In the genomic region with DNA sequence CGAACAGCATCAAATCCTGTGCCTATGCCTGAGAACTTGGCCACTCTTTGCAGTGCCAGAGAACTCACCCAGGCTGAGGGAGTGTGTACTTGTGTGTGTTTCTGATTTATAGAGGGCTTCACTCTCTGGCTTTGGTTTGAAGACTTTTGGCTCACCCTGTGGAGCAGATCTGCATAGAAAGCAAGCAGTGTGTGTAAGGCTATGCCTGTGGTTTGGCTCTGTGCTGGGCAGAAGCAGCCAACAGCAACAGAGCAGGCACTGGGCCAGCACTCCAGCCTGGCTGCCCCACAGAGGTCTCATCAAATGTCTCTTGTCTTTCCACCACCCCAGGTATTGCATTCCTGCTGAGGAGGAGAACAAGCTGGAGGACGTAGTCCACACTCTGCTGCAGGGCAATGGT, we compare ENCODE assay signal across 8 mouse cellular contexts.
DNase-seq lines count a peak whose midpoint lies in the region; ATAC-seq and TF ChIP-seq lines count a peak whose summit lies in the region.

No protein-coding gene starts in this region.

- H3K4me2 ChIP-seq in forebrain, postnatal 0 days (ENCODE audit: low read depth): no peak overlapping the region
- H3K4me2 ChIP-seq in forebrain, embryonic 12.5 days: no peak overlapping the region
- H3K4me2 ChIP-seq in myocyte (ENCODE audit: low read depth): no peak overlapping the region

- no peak overlapping the region for H3K4me3 ChIP-seq in forebrain, postnatal 0 days (ENCODE audit: low read depth, low read length)
- H3K4me3 ChIP-seq in forebrain, embryonic 12.5 days (replicated peaks): no peak overlapping the region
- H3K4me3 ChIP-seq in myocyte: no peak overlapping the region

- no peaks in the 10 kb centered on the region for H3K27me3 ChIP-seq in forebrain, postnatal 0 days (ENCODE audit: insufficient read depth, low read length)
- H3K27me3 ChIP-seq in forebrain, embryonic 12.5 days: no peaks in the 10 kb centered on the region
- H3K27me3 ChIP-seq in myocyte (ENCODE audit: control insufficient read depth, insufficient read depth, insufficient read length): no peaks in the 10 kb centered on the region

- TF ChIP-seq POLR2A in myocyte (IDR thresholded peaks at IDR 0.05; ENCODE audit: insufficient read length, low read depth): peak; percentile 12

- no peaks in the 10 kb centered on the region for H3K9me3 ChIP-seq in forebrain, postnatal 0 days (ENCODE audit: low read length)
- H3K9me3 ChIP-seq in forebrain, embryonic 12.5 days: no peaks in the 10 kb centered on the region

- ATAC-seq in forebrain, postnatal 0 days: peak; percentile 39
- no peak for ATAC-seq in forebrain, embryonic 12.5 days (ENCODE audit: low FRiP score)

- no peak overlapping the region for H3ac ChIP-seq in myocyte (ENCODE audit: control insufficient read depth, insufficient read length)

- H3K4me1 ChIP-seq in forebrain, postnatal 0 days (ENCODE audit: insufficient read depth): no peaks in the 10 kb centered on the region
- peaks cover 13% of the 10 kb centered on the region; the same call in 1 of the 2 replicates for H3K4me1 ChIP-seq in forebrain, embryonic 12.5 days

- 67% methylated on average over 2 of the region's 2 CpGs for WGBS in forebrain, postnatal 0 days
- 84% methylated on average over 2 of the region's 2 CpGs for WGBS in forebrain, embryonic 12.5 days

- H3K27ac ChIP-seq in forebrain, postnatal 0 days (ENCODE audit: low read depth, low read length): no peak overlapping the region
- H3K27ac ChIP-seq in forebrain, embryonic 12.5 days: no peak overlapping the region

- no peak overlapping the region for H3K9ac ChIP-seq in forebrain, postnatal 0 days
- H3K9ac ChIP-seq in forebrain, embryonic 12.5 days: no peak overlapping the region

- TF ChIP-seq CTCF in forebrain, postnatal 0 days (IDR thresholded peaks at IDR 0.05; ENCODE audit: low read depth): no peak

- intact Hi-C loops in heart, postnatal 10 days (cut with DNase I): no loop called here

- peaks cover 72% of the 10 kb centered on the region for H3K36me3 ChIP-seq in forebrain, postnatal 0 days (ENCODE audit: insufficient read depth)
- H3K36me3 ChIP-seq in forebrain, embryonic 12.5 days (replicated peaks): peaks cover 92% of the 10 kb centered on the region
- peaks cover 28% of the 10 kb centered on the region for H3K36me3 ChIP-seq in myocyte (ENCODE audit: control insufficient read depth, insufficient read depth)

- H3K79me2 ChIP-seq in myocyte (ENCODE audit: control insufficient read depth, insufficient read depth): no peaks in the 10 kb centered on the region

- peak; percentile 34 for DNase-seq in forebrain, postnatal 0 days
- peak; percentile 56 for DNase-seq in testis, postnatal 10 days (ENCODE audit: low spot score)
- DNase-seq in testis, postnatal 14 days (ENCODE audit: low spot score): no peak
- peak; percentile 66 to 75 for DNase-seq in heart, postnatal 10 days
- no peak for DNase-seq in embryo, embryonic 10.5 days (ENCODE audit: low spot score)
- DNase-seq in frontal cortex, postnatal 25 days (ENCODE audit: low spot score in 2 of 2): no peak

TF ChIP-seq in myocyte, 11 proteins besides CTCF, POLR2A, EP300 and RAD21:
- TF ChIP-seq MYOD1 (IDR thresholded peaks at IDR 0.05; ENCODE audit: control insufficient read depth in 1 of 3, insufficient read length in 2 of 3, low read depth in 2 of 3) (no peak), POLR2AphosphoS2 (IDR thresholded peaks at IDR 0.05; ENCODE audit: insufficient read length, low read depth) (no peak), SRF (IDR thresholded peaks at IDR 0.05; ENCODE audit: control insufficient read depth, insufficient read length, low read depth) (no peak), E2F4 (IDR thresholded peaks at IDR 0.05; ENCODE audit: insufficient read depth) (no peak), MYOG (IDR thresholded peaks at IDR 0.05; ENCODE audit: control insufficient read depth in 1 of 3, insufficient read depth in 1 of 3, insufficient read length in 2 of 3, low read depth in 2 of 3) (peak in 1 of 3 experiments; percentile 14)
TF ChIP-seq in myocyte: peak in this region for 1.

Comparison
In these comparisons a context has a peak if more than half of its experiments do, and no peak if none do; other contexts are left out.
1. DNase-seq: peak in forebrain, postnatal 0 days (single experiment), testis, postnatal 10 days (single experiment) and heart, postnatal 10 days (2 of 2); none in testis, postnatal 14 days (single experiment), embryo, embryonic 10.5 days (single experiment) and frontal cortex, postnatal 25 days (0 of 2).